Mouse (Mus musculus) brain, embryonic 14.5 days (tissue): ENCODE data around the gene Lrsam1. TPM values are rescaled to one million over a fixed set of nuclear protein-coding genes. Genes with fewer than 3 reads are reported as not detected.
A peak's percentile ranks its signal among the peaks of the same experiment; 100 is the strongest.

Experiments used
- DNase-seq: peaks from one replicate; pipeline ENCODE4 v3.0.0-alpha.2; 2011; ENCODE audit warnings: low read depth
- CTCF ChIP-seq: fragments of 200-500 bp; IDR thresholded peaks from 2 replicates; pipeline ENCODE4 v1.5.1; 2012; ENCODE audit warnings: inconsistent platforms, mild to moderate bottlenecking, moderate library complexity, borderline replicate concordance; ENCODE audit not compliant: insufficient read depth, insufficient read length; ENCODE audit errors: extremely low read depth
- POLR2A ChIP-seq: fragments of 200-500 bp; IDR thresholded peaks from 2 replicates; pipeline ENCODE4 v1.6.1; 2012; ENCODE audit warnings: mild to moderate bottlenecking, inconsistent platforms, borderline replicate concordance; ENCODE audit not compliant: poor library complexity, insufficient read depth, insufficient read length, severe bottlenecking; ENCODE audit errors: extremely low read depth
- polyA plus RNA-seq: library from polyadenylated mRNA; depleted of rRNA; stranded (reverse); fragments of >200 nt; gene quantifications from 2 replicates; pipeline ENCODE4 v1.2.3, GENCODE M21; 2012

Lrsam1 gene
- polyA plus RNA-seq, 1 experiment, result 31.8 TPM

- no peak for TF ChIP-seq CTCF
- TF ChIP-seq POLR2A, result no peak
- no peak for DNase-seq
These were observed 4.2 kb upstream of the Lrsam1 start for GRCm38 (mm10) chr2:32965511-32966183.

GRCm38 (mm10) chr2:32964659-32965457, 3.4 kb upstream of the Lrsam1 start:
- TF ChIP-seq POLR2A, result no peak
- TF ChIP-seq CTCF, result no peak
- DNase-seq, result no peak

- no peak for DNase-seq
- TF ChIP-seq POLR2A, result no peak
- no peak for TF ChIP-seq CTCF
These were observed 2.6 kb upstream of the Lrsam1 start for GRCm38 (mm10) chr2:32963981-32964380.

GRCm38 (mm10) chr2:32963544-32963943, 2.1 kb upstream of the Lrsam1 start:
- no peak for TF ChIP-seq CTCF
- TF ChIP-seq POLR2A, result no peak
- DNase-seq, result no peak

GRCm38 (mm10) chr2:32962875-32963220, 1.4 kb upstream of the Lrsam1 start:
- no peak for DNase-seq
- no peak for TF ChIP-seq CTCF
- no peak for TF ChIP-seq POLR2A

GRCm38 (mm10) chr2:32962062-32962874, 854 bp upstream of the Lrsam1 start:
- peak; percentile 47 for DNase-seq
- TF ChIP-seq POLR2A (no peak), CTCF (no peak)

- no peak for TF ChIP-seq POLR2A
- TF ChIP-seq CTCF, result no peak
- DNase-seq, result no peak
These were observed 1.1 kb downstream of the Lrsam1 start for GRCm38 (mm10) chr2:32960273-32960672.

GRCm38 (mm10) chr2:32957344-32957743, 4.1 kb downstream of the Lrsam1 start:
- DNase-seq, result no peak
- TF ChIP-seq POLR2A, result no peak
- peak; percentile 31; the same call in 1 of the 2 replicates for TF ChIP-seq CTCF

- TF ChIP-seq POLR2A (no peak), CTCF (peak; percentile 28; the same call in 1 of the 2 replicates)
These were observed 6.8 kb downstream of the Lrsam1 start for GRCm38 (mm10) chr2:32954581-32954980.

GRCm38 (mm10) chr2:32947454-32947853, 14.0 kb downstream of the Lrsam1 start:
- TF ChIP-seq CTCF (no peak), POLR2A (no peak)
- no peak for DNase-seq

More at GRCm38 (mm10) chr2:32954581-32954980, 6.8 kb downstream of the Lrsam1 start:
- no peak for DNase-seq

- no peak for DNase-seq
- TF ChIP-seq CTCF (no peak), POLR2A (no peak)
These were observed 20.9 kb downstream of the Lrsam1 start for GRCm38 (mm10) chr2:32940483-32940882.

- TF ChIP-seq CTCF, result peak; percentile 45; the same call in 1 of the 2 replicates
- no peak for TF ChIP-seq POLR2A
These were observed 22.0 kb downstream of the Lrsam1 start for GRCm38 (mm10) chr2:32939418-32939817.

More at GRCm38 (mm10) chr2:32939418-32939817, 22.0 kb downstream of the Lrsam1 start:
- DNase-seq, result peak; percentile 74
